Mouse (Mus musculus) layer of hippocampus, adult 2 months (tissue): ENCODE measurements around the gene Slc1a3. TPM values are rescaled to one million over a fixed set of nuclear protein-coding genes. Genes with fewer than 3 reads are reported as not detected.

ENCODE experiments used
- DNase-seq, 2 experiments: peaks; one replicate each; pipeline ENCODE4 v3.0.0; 2022; ENCODE audit warnings: low spot score in 2 of 2
- H3K27ac ChIP-seq: fragments of 200-600 bp; 2 replicates; pipeline ENCODE4 v1.8.1; 2022
- H3K4me3 ChIP-seq: fragments of 200-600 bp; 2 replicates; pipeline ENCODE4 v1.8.1; 2022; ENCODE audit warnings: mild to moderate bottlenecking
- CTCF ChIP-seq: fragments of 200-600 bp; conservative IDR thresholded peaks from 2 replicates; pipeline ENCODE4 v1.8.1; 2022; ENCODE audit warnings: antibody characterized with exemption, mild to moderate bottlenecking, moderate library complexity
- total RNA-seq, 2 experiments: library from RNA; stranded (reverse); gene quantifications; 2 replicates each; pipeline ENCODE4 v1.2.3; 2021

The Slc1a3 gene
- total RNA-seq, 2 experiments from 2014 or later, result 388 to 405 TPM

DNA sequence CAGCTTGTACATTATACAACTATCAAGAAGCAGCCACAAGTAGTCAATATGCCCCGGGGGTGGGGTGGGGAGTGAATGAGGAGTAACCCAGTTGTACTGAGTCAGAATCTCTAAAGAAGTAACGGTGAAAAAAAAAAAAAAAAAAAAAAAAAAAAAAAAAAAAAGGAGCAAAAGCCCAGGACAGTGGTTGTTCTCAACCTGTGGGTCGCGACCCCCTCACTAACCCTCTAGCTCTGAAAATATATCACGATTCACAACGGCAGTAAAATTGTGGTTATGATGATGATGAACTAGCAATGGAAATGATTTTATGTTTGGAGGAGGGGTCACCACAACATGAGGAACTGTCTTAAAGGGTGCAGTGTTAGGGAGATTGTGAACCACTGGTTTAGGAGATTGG is 108.2 kb downstream of the Slc1a3 start:
- no peak overlapping the region for H3K27ac ChIP-seq
- TF ChIP-seq CTCF, result no peak
- DNase-seq, result no peak
- H3K4me3 ChIP-seq, result no peak overlapping the region

DNA sequence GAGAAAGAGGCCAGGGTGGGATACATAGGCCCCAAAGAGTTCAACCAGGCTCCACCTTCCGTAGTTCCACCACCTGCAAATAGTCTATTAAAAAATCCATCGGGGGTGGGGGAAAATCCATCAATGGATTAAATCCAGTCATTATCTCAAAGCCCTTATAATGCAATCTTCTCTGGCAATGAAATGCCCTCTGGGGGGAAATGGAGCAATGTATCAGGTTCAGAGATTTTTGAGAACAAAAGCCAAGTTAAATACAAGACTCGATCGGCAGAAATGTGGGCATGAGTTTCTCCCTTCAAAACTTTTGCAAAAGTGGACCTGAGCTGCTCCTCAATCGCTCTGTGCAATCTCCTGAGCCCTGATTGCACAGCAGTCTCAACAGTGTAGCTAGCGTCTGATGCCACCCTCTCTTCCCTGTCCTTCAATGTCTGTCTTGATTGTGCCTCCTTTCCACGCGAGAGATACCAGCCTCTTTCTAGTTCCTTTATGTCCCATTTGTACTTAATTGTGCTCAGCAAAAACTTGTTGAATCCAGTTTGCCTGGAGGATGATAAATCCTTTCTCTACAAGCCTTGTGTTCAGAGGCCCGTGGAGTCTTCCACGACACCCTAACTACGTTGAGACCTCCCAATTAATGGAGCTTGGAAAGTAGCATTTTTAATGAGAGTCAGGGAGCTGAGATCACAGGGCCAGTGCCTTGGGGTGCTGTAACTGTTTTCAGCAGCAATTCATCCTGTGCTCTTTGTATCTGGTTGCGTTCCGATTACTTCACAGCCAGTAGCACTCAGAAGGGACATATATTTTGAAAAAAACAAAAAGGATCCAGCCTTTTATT is 109.0 kb downstream of the Slc1a3 start:
- Histone ChIP-seq H3K27ac (no peak overlapping the region), H3K4me3 (no peak overlapping the region)
- DNase-seq, result no peak
- no peak for TF ChIP-seq CTCF

DNA sequence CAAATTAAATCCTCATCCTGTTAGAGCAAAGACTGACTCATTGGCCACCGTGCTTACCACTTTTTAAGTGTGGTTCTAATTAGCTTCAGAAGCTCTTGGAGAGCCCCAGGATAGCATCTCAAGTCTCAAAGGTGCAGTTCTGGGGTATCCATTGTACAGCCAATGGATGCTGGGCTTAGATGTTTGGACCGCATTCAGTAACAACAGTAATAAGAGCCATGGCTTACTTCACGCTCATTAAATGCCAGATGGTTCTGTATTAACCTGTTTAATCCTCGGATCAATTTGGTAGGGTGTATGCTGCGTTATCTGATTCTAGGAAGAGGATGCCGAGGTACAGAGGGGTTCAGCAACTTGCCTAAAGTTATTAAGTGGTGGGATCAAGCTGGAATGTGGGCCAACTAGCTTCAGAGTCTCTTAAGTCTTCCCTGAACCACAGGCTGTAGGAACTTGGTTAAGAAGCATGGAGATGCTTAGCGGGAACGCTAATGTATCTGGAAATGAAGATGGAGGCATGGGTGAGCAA is 114.1 kb downstream of the Slc1a3 start:
- no peak for TF ChIP-seq CTCF
- DNase-seq, result no peak
- Histone ChIP-seq H3K27ac (no peak overlapping the region), H3K4me3 (no peak overlapping the region)

DNA sequence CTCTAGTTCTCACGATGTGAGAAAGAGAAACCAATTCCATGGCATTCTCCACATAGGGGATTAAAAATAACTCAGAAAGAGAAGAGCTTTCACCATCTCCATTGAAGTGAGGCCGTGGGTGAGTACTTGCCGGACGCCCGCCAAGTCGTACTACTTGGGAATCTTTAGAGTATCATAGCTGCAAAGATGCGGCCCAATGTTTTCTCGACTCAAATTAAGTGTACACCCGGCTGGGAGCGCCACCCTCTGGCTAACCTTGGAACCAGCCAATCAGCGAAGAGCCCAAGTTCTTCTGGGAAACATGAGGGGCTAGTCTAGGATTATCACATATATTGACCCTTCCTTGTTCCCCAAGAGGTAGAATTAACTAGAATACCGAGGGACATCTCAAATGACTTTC is 115.3 kb downstream of the Slc1a3 start:
- TF ChIP-seq CTCF, result no peak
- H3K27ac ChIP-seq, result no peak overlapping the region
- no peak overlapping the region for H3K4me3 ChIP-seq
- DNase-seq, result no peak

DNA sequence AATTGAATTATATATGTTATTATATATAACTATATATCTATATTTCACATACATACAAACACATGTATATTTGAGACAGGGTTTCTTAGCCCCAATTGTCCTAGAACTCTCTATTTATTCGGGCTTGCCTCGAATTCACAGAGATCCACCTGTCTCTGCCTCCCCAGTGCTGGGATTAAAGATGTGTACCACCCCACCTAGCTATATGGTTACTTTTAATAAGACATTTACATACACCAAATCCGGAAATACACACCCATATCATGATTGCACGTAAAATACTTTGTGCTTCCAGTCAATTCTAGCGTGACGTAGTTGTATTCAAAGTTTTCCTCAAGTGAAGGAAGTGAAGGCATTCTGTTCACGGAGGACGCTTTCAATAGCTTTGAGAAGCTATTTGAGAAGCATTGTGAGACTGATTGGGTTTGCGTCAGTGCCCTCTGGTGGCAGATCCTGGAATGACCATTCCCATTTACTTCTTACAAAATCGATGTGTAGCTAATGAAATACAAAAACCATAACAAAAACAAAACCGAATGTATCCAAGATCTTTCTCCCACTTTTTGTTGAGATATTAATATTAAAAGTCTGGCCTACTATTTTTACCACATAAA is 121.0 kb downstream of the Slc1a3 start:
- no peak overlapping the region for H3K27ac ChIP-seq
- DNase-seq, result peak; percentile 59 to 80
- H3K4me3 ChIP-seq, result no peak overlapping the region
- TF ChIP-seq CTCF, result peak; percentile 96

DNA sequence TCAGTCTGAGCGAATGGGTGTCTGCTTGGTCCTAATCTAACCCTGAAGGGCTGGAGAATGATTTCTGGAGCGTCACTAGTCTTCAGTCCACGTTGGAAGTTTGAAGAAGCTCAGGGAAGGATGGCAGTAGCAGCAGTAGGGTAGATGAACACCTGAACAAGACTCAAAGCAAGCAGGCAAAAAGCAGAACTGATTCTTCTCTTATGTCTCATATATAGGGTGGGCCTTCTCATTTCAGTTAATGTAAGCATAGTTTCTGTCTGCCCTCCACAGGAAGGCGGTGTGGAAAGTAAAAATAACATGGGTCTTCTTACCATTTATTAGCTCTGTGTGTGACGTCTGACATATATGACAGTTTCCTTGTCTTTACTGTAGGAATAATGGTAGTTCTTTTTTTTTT is 122.5 kb downstream of the Slc1a3 start:
- TF ChIP-seq CTCF, result no peak
- no peak overlapping the region for H3K4me3 ChIP-seq
- no peak for DNase-seq
- no peak overlapping the region for H3K27ac ChIP-seq

DNA sequence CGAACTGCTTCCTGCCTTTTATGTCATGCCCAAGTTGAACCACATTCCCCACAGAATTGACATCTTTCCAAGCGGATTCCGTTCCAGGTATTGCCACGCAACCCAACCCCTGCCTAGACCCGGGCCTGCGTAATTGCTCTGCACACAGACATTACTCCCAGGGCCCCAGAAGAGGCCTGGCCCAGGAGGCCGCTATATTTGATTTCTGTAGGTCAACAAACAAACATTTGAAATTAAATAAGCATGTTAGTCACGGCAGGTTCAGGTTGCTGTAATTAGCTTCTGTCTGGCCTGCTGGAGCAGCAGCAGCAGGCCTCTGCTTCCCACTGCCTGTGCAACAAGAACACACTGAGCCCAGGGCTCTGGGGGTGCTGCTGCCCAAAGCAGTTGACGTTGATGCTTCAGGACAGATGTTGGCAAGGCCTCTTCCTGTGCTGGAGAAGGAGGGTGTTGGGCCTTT is 123.7 kb downstream of the Slc1a3 start:
- Histone ChIP-seq H3K4me3 (no peak overlapping the region), H3K27ac (no peak overlapping the region)
- no peak for TF ChIP-seq CTCF
- no peak for DNase-seq

Other genes with a start within 250 kb of the Slc1a3 start
- gene Gm2310, start 190.8 kb downstream of the Slc1a3 start, total RNA-seq, result not detected